Mouse (Mus musculus) kidney, embryonic 14.5 days (tissue): ENCODE results near the gene Cux1. TPM values are rescaled to one million over a fixed set of nuclear protein-coding genes. Genes with fewer than 3 reads are reported as not detected.

Experiments used
- ATAC-seq: fragments of 200-750 bp; cut with Nextera tagmentation; 2 replicates; pipeline ENCODE4 v1.8.0; 2017; ENCODE audit warnings: moderate number of reproducible peaks, mild to moderate bottlenecking, moderate TSS enrichment, moderate library complexity; ENCODE audit not compliant: low FRiP score, low TSS enrichment
- H3K27ac ChIP-seq: fragments of 300-500 bp; sonication (generic); 2 replicates; pipeline ENCODE4 v1.5.1; 2014; ENCODE audit warnings: low read depth, mild to moderate bottlenecking, low read length, moderate library complexity, mixed read lengths
- H3K27me3 ChIP-seq: fragments of 300-500 bp; sonication (generic); 2 replicates; pipeline ENCODE4 v1.6.1; 2014; ENCODE audit warnings: mild to moderate bottlenecking, low read length; ENCODE audit not compliant: control insufficient read depth, insufficient read depth
- H3K36me3 ChIP-seq: fragments of 300-500 bp; sonication (generic); 2 replicates; pipeline ENCODE4 v1.6.1; 2014; ENCODE audit warnings: low read length, mixed read lengths; ENCODE audit not compliant: control insufficient read depth, insufficient read depth
- H3K4me1 ChIP-seq: fragments of 300-500 bp; sonication (generic); 2 replicates; pipeline ENCODE4 v1.6.1; 2014; ENCODE audit warnings: low read length, mixed read lengths; ENCODE audit not compliant: control insufficient read depth, insufficient read depth
- H3K4me2 ChIP-seq: fragments of 300-500 bp; sonication (generic); replicated peaks from 2 replicates; pipeline ENCODE4 v1.6.1; 2014; ENCODE audit warnings: low read depth, mild to moderate bottlenecking, low read length
- H3K4me3 ChIP-seq: fragments of 300-500 bp; sonication (generic); 2 replicates; pipeline ENCODE4 v1.5.1; 2014; ENCODE audit warnings: mild to moderate bottlenecking, low read length
- H3K9ac ChIP-seq: fragments of 300-500 bp; sonication (generic); 2 replicates; pipeline ENCODE4 v1.6.1; 2014; ENCODE audit warnings: low read depth, mild to moderate bottlenecking, low read length, moderate library complexity
- H3K9me3 ChIP-seq: fragments of 300-500 bp; sonication (generic); 2 replicates; pipeline ENCODE4 v1.6.1; 2016; ENCODE audit warnings: low read length; ENCODE audit not compliant: control insufficient read depth
- WGBS: fragments of 180-500 bp; shearing (Covaris S2); extraction: QIAGEN DNeasy Blood & Tissue Kit; methylation state at CpG from one replicate; pipeline ENCODE4 v1.1.7; 2014; 5-methylcytosine and 5-hydroxymethylcytosine counted together
- polyA plus RNA-seq: library from polyadenylated mRNA; unstranded; fragments of >200 nt; fragmentation: Nextera tagmentation; extraction: Ambion mirVana; gene quantifications from 2 replicates; pipeline ENCODE4 v1.2.1, GENCODE M21; 2014

Gene Cux1
- polyA plus RNA-seq, 1 experiment from 2014 or later: 105 TPM

GRCm38 (mm10) chr5:136363421-136363820 lies 203.9 kb downstream of the Cux1 start:
- H3K4me2 ChIP-seq: no peak overlapping the region
- 85% methylated on average over 7 of the region's 7 CpGs for WGBS
- no peak overlapping the region for H3K9ac ChIP-seq
- no peak overlapping the region for H3K4me3 ChIP-seq
- no peaks in the 10 kb centered on the region for H3K9me3 ChIP-seq
- no peaks in the 10 kb centered on the region for H3K27me3 ChIP-seq
- ATAC-seq: no peak
- H3K4me1 ChIP-seq: no peaks in the 10 kb centered on the region
- peaks cover 65% of the 10 kb centered on the region for H3K36me3 ChIP-seq
- H3K27ac ChIP-seq: no peak overlapping the region

- Histone ChIP-seq H3K27me3 (no peaks in the 10 kb centered on the region), H3K36me3 (peaks cover 65% of the 10 kb centered on the region), H3K27ac (no peak overlapping the region), H3K4me3 (no peak overlapping the region), H3K9ac (no peak overlapping the region), H3K4me1 (no peaks in the 10 kb centered on the region), H3K4me2 (no peak overlapping the region), H3K9me3 (no peaks in the 10 kb centered on the region)
- 89% methylated on average over 6 of the region's 6 CpGs for WGBS
- no peak for ATAC-seq
These were observed 204.6 kb downstream of the Cux1 start for GRCm38 (mm10) chr5:136362473-136363230.

- 97% methylated on average over 5 of the region's 5 CpGs for WGBS
- no peak overlapping the region for H3K4me2 ChIP-seq
- no peak overlapping the region for H3K27ac ChIP-seq
- H3K9ac ChIP-seq: no peak overlapping the region
- ATAC-seq: no peak
- no peak overlapping the region for H3K4me3 ChIP-seq
- H3K4me1 ChIP-seq: no peaks in the 10 kb centered on the region
- H3K27me3 ChIP-seq: no peaks in the 10 kb centered on the region
- no peaks in the 10 kb centered on the region for H3K9me3 ChIP-seq
- H3K36me3 ChIP-seq: peaks cover 65% of the 10 kb centered on the region
These were observed 205.3 kb downstream of the Cux1 start for GRCm38 (mm10) chr5:136362021-136362420.

GRCm38 (mm10) chr5:136357227-136357626 lies 210.1 kb downstream of the Cux1 start:
- 81% methylated on average over 2 of the region's 2 CpGs for WGBS
- H3K36me3 ChIP-seq: peaks cover 52% of the 10 kb centered on the region
- ATAC-seq: no peak

GRCm38 (mm10) chr5:136355583-136356126 lies 211.6 kb downstream of the Cux1 start:
- Histone ChIP-seq H3K36me3 (peaks cover 44% of the 10 kb centered on the region), H3K4me2 (no peak overlapping the region), H3K4me1 (no peaks in the 10 kb centered on the region), H3K27ac (no peak overlapping the region), H3K27me3 (no peaks in the 10 kb centered on the region), H3K9ac (no peak overlapping the region), H3K9me3 (no peaks in the 10 kb centered on the region), H3K4me3 (no peak overlapping the region)
- no peak for ATAC-seq
- 91% methylated on average over 3 of the region's 3 CpGs for WGBS

More at GRCm38 (mm10) chr5:136357227-136357626, 210.1 kb downstream of the Cux1 start:
- Histone ChIP-seq H3K9me3 (no peaks in the 10 kb centered on the region), H3K9ac (no peak overlapping the region), H3K27ac (no peak overlapping the region), H3K4me2 (no peak overlapping the region), H3K4me3 (no peak overlapping the region), H3K27me3 (no peaks in the 10 kb centered on the region), H3K4me1 (no peaks in the 10 kb centered on the region)

- Histone ChIP-seq H3K27ac (no peak overlapping the region), H3K4me3 (no peak overlapping the region), H3K9me3 (no peaks in the 10 kb centered on the region), H3K9ac (no peak overlapping the region), H3K36me3 (peaks cover 38% of the 10 kb centered on the region), H3K4me1 (no peaks in the 10 kb centered on the region), H3K27me3 (no peaks in the 10 kb centered on the region), H3K4me2 (no peak overlapping the region)
- no peak for ATAC-seq
- 86% methylated on average over 6 of the region's 6 CpGs for WGBS
These were observed 212.6 kb downstream of the Cux1 start for GRCm38 (mm10) chr5:136354729-136355128.

GRCm38 (mm10) chr5:136353114-136353513 lies 214.2 kb downstream of the Cux1 start:
- H3K9ac ChIP-seq: no peak overlapping the region
- H3K27ac ChIP-seq: no peak overlapping the region
- no peak for ATAC-seq
- WGBS: 33% methylated on average over 8 of the region's 8 CpGs
- no peaks in the 10 kb centered on the region for H3K4me1 ChIP-seq
- H3K9me3 ChIP-seq: no peaks in the 10 kb centered on the region
- no peaks in the 10 kb centered on the region for H3K27me3 ChIP-seq
- no peak overlapping the region for H3K4me2 ChIP-seq
- H3K36me3 ChIP-seq: peaks cover 31% of the 10 kb centered on the region
- no peak overlapping the region for H3K4me3 ChIP-seq

- no peak overlapping the region for H3K4me3 ChIP-seq
- H3K27ac ChIP-seq: no peak overlapping the region; the same call in 1 of the 2 replicates
- ATAC-seq: no peak
- 86% methylated on average over 15 of the region's 15 CpGs for WGBS
- no peak overlapping the region for H3K9ac ChIP-seq
- no peaks in the 10 kb centered on the region for H3K9me3 ChIP-seq
- H3K4me2 ChIP-seq: no peak overlapping the region
- H3K36me3 ChIP-seq: peaks cover 29% of the 10 kb centered on the region
- H3K27me3 ChIP-seq: no peaks in the 10 kb centered on the region
- no peaks in the 10 kb centered on the region for H3K4me1 ChIP-seq
These were observed 224.0 kb downstream of the Cux1 start for GRCm38 (mm10) chr5:136343156-136343890.
